Mouse (Mus musculus): ENCODE measurements around the gene Rexo4.

DNA sequence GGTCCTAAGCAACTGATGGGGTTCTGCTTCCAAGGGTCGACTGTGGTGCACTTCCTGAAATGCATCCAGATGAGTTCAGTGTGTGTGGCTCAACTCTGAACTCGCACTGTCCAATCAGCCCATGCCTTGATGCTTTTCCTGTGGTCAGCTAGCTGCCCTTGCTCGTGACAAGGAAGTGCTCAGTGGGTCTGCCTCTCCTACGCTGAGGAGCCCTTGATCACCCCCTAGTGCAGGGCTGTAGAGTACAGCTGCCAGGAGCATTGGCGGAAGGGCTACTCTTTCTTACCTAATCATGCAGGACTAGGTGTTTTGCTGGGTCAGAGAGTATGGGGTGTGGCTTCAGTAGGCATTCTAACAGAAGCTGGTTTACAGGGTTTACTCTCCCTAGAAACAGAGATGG, 22.6 kb downstream of the Rexo4 start:
- TF ChIP-seq CHD2 (IDR thresholded peaks at IDR 0.05; ENCODE audit: low read length) (no peak), POLR2A (IDR thresholded peaks at IDR 0.05; ENCODE audit: low read depth, low read length) (no peak), CTCF (conservative IDR thresholded peaks at IDR 0.05 in 1 of 2, IDR thresholded peaks at IDR 0.05 in 1 of 2; ENCODE audit: low read depth in 2 of 2, low read length in 2 of 2) (peak in 1 of 2 experiments; percentile 70; a peak in 2 of 4 replicates), SMC3 (IDR thresholded peaks at IDR 0.05; ENCODE audit: low read depth, low read length) (peak; percentile 52), NELFE (IDR thresholded peaks at IDR 0.05; ENCODE audit: low read depth, low read length) (no peak), USF1 (IDR thresholded peaks at IDR 0.05; ENCODE audit: low read depth, low read length) (no peak), E2F4 (IDR thresholded peaks at IDR 0.05; ENCODE audit: insufficient replicate concordance, low read depth, low read length) (no peak), JUND (conservative IDR thresholded peaks at IDR 0.05; ENCODE audit: low read depth, low read length) (no peak), EP300 (IDR thresholded peaks at IDR 0.05; ENCODE audit: low read length) (no peak), JUN (IDR thresholded peaks at IDR 0.05; ENCODE audit: insufficient read depth, low read depth, low read length) (no peak)

All from CH12.LX (cell line).